Mouse (Mus musculus) stomach, embryonic 15.5 days (tissue): ENCODE results near the gene Arpin. TPM values are rescaled to one million over a fixed set of nuclear protein-coding genes. Genes with fewer than 3 reads are reported as not detected.

Experiments
- ATAC-seq: fragments of 200-750 bp; cut with Nextera tagmentation; 2 replicates; pipeline ENCODE4 v1.8.0; 2017; ENCODE audit warnings: low read depth, moderate number of reproducible peaks, moderate TSS enrichment; ENCODE audit not compliant: insufficient read depth, low FRiP score
- H3K27ac ChIP-seq: fragments of 300-500 bp; sonication (generic); 2 replicates; pipeline ENCODE4 v1.5.1; 2015; ENCODE audit warnings: mild to moderate bottlenecking, inconsistent platforms
- H3K27me3 ChIP-seq: fragments of 300-500 bp; sonication (generic); replicated peaks from 2 replicates; pipeline ENCODE4 v1.6.1; 2015; ENCODE audit warnings: inconsistent platforms
- H3K36me3 ChIP-seq: fragments of 300-500 bp; sonication (generic); 2 replicates; pipeline ENCODE4 v1.6.1; 2015; ENCODE audit warnings: inconsistent platforms
- H3K4me1 ChIP-seq: fragments of 300-500 bp; sonication (generic); 2 replicates; pipeline ENCODE4 v1.6.1; 2015; ENCODE audit warnings: inconsistent platforms
- H3K4me2 ChIP-seq: fragments of 300-500 bp; sonication (generic); 2 replicates; pipeline ENCODE4 v1.6.1; 2015; ENCODE audit warnings: mild to moderate bottlenecking, inconsistent platforms
- H3K4me3 ChIP-seq: fragments of 300-500 bp; sonication (generic); replicated peaks from 2 replicates; pipeline ENCODE4 v1.5.1; 2015; ENCODE audit warnings: inconsistent platforms
- H3K9ac ChIP-seq: fragments of 300-500 bp; sonication (generic); 2 replicates; pipeline ENCODE4 v1.6.1; 2015; ENCODE audit warnings: inconsistent platforms
- H3K9me3 ChIP-seq: fragments of 300-500 bp; sonication (generic); 2 replicates; pipeline ENCODE4 v1.6.1; 2016; ENCODE audit warnings: inconsistent platforms
- WGBS: fragments of 180-500 bp; shearing (Covaris S2); methylation state at CpG from one replicate; pipeline ENCODE4 v1.1.7; 2015; 5-methylcytosine and 5-hydroxymethylcytosine counted together
- polyA plus RNA-seq: library from polyadenylated mRNA; unstranded; fragments of >200 nt; fragmentation: Nextera tagmentation; extraction: Ambion mirVana; gene quantifications from 2 replicates; pipeline ENCODE4 v1.2.1, GENCODE M21; 2015

Arpin gene
- polyA plus RNA-seq = 37.7 and 38.8 TPM in 2 replicates

DNA sequence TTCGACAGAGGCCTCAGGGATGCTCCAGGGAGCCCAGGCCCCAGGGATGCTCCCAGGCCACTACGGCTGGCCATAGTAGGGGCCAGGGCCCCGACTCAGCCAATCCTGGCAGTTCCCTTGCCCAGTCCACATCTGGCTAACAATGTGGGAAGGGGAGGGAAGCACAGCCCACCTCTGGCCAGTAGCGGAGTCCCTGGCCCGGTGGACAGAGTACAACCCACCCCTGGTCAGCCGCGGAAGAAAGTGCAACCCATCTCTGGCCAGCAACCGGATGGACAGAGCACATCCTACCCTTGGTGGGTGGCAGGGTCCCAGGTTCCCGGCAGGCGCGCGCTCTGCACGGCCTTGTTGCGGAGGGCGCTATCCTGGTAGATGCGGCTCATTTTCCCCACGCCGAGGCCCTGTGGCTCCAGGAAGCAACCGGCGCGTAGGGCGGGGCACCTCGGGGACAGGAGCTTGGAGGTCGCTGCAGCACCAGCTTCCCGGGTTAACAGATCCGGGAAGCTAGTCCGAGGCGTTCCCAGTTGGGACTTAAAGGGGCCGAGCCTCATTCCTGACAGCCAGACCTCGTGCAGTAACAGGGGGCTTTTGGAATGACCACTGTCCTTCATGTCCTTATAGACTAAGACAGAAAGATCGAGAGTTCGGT is at the start of gene Arpin:
TSS of gene Arpin (minus strand) at position 498 of the 649 bp plus-strand sequence.
- H3K4me1 ChIP-seq = peaks cover 12% of the 10 kb centered on the region; the same call in 1 of the 2 replicates
- peak within 1 kb of the TSS; percentile 66 for H3K4me3 ChIP-seq
- peak within 1 kb of the TSS; percentile 82 for H3K4me2 ChIP-seq
- H3K9me3 ChIP-seq = no peaks in the 10 kb centered on the region
- peak; percentile 80 for ATAC-seq
- H3K36me3 ChIP-seq = no peaks in the 10 kb centered on the region
- H3K27ac ChIP-seq = peak within 1 kb of the TSS; percentile 69
- no peaks in the 10 kb centered on the region for H3K27me3 ChIP-seq
- WGBS = 2% methylated on average over 32 of the region's 32 CpGs
- H3K9ac ChIP-seq = peak within 1 kb of the TSS; percentile 38; the same call in 1 of the 2 replicates

DNA sequence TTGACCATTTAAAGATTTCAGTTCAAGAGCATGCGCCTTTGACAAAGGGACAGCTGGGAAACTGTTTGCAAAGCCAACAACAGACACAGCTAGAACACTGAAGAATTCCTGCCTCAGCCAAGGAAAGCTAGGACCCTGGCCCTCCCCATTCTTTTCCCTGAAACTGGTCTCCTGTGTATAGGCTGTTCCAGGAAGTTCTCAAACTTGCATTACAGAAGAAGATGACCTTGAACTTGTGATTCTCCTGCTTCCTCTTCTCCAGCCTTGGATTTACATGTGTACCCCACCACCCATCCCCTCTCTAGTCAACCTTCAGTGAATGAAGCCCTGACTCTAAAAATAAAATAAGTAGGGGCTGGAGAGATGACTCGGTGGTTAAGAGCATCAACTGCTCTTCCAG is 40.2 kb upstream of the Arpin start:
- Histone ChIP-seq H3K4me3 (no peak overlapping the region), H3K4me2 (no peak overlapping the region), H3K9me3 (no peaks in the 10 kb centered on the region), H3K36me3 (no peaks in the 10 kb centered on the region), H3K27ac (no peak overlapping the region), H3K9ac (no peak overlapping the region), H3K27me3 (no peaks in the 10 kb centered on the region), H3K4me1 (no peaks in the 10 kb centered on the region)
- WGBS = 90% methylated on average over 2 of the region's 2 CpGs
- no peak for ATAC-seq

DNA sequence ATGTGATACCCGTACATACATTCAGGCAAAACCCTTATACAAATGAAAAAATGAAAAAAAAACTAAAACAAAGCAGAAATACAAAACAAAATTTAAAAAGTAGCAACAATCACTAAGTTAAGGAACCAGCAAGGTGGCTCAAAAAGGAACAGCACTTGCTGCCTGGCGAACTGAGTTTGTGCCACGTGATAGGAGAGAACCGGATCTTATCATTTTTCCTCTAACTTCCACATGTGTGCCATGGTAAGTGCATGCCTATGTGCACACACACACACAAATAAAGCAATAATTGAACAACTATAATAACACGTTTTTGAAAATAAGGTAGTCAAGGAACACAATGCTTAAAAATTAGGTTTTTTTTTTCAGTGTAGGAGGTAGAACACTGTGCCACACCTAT is 37.0 kb upstream of the Arpin start:
- Histone ChIP-seq H3K36me3 (no peaks in the 10 kb centered on the region), H3K9me3 (no peaks in the 10 kb centered on the region), H3K27me3 (no peaks in the 10 kb centered on the region), H3K4me1 (no peaks in the 10 kb centered on the region), H3K4me3 (no peak overlapping the region), H3K4me2 (no peak overlapping the region), H3K9ac (no peak overlapping the region), H3K27ac (no peak overlapping the region)
- ATAC-seq = no peak
- 80% methylated on average over 5 of the region's 5 CpGs for WGBS

DNA sequence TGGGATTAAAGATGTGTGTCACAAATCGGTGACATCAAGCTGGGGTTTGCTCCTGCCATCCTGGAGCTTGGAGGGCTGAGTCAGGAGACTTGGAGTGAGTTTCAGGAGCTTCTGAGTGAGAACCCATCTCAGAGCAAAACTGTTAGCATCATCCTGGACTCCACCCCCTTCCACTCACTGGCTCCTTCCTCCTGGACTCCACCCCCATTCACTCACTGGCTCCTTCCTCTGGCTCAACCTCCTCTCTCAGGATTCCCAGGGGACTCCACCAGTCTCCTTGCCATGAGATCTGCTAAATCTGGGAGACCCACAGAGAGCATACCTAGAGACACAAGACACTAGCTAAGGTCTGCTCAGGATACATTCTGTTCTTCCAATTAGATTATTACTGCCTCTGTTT is 35.2 kb upstream of the Arpin start:
- Histone ChIP-seq H3K9me3 (no peaks in the 10 kb centered on the region), H3K4me3 (no peak overlapping the region), H3K27me3 (no peaks in the 10 kb centered on the region)

DNA sequence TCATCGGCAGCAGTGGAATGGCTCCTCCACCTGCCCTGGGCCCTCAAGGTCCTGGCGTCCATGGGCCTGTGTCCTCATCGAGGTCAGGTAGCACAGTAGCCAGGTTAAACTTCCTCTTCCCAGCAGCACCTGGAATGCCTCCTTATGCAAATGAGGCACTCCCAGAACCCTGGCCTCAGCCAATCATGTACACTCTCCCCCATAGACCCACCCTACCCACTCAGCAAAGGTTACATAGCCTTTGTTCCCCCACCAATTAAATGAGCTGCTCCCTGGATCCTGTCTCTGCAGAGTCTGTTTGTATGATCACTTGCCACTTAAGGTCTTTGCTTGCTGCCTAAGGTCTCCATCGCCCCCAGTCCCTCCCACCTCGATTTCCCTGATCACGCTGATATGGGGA is 33.2 kb upstream of the Arpin start:
- ATAC-seq = no peak
- H3K36me3 ChIP-seq = no peaks in the 10 kb centered on the region
- no peaks in the 10 kb centered on the region for H3K27me3 ChIP-seq
- no peak overlapping the region for H3K4me3 ChIP-seq
- H3K4me1 ChIP-seq = no peaks in the 10 kb centered on the region
- no peak overlapping the region for H3K9ac ChIP-seq
- no peaks in the 10 kb centered on the region for H3K9me3 ChIP-seq
- 79% methylated on average over 6 of the region's 6 CpGs for WGBS
- H3K4me2 ChIP-seq = no peak overlapping the region
- no peak overlapping the region for H3K27ac ChIP-seq

More for the DNA sequence above, 35.2 kb upstream of the Arpin start:
- H3K36me3 ChIP-seq = no peaks in the 10 kb centered on the region
- H3K9ac ChIP-seq = no peak overlapping the region
- WGBS = 75% methylated on average over 1 of the region's 1 CpGs
- ATAC-seq = no peak
- H3K4me2 ChIP-seq = no peak overlapping the region
- H3K27ac ChIP-seq = no peak overlapping the region
- H3K4me1 ChIP-seq = no peaks in the 10 kb centered on the region

DNA sequence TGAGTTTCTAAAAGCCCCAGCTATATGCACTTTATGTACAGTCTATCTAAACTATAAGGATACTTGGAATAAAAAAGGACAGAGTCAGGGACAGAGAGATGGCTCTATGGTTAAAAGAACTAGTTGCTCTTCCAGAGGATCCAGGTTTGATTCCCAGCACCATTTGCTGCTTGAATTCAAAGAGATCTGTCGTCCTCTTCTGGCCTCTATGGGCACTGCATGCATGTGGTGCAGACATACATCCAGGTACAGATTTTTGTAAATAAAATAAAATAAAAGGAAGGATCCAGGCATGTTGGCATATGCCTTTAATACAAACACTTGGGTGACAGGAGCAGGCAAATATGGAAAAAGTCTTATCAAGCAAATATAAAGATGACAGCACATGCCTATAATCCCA is 26.4 kb upstream of the Arpin start:
- Histone ChIP-seq H3K27me3 (no peaks in the 10 kb centered on the region), H3K4me1 (no peaks in the 10 kb centered on the region), H3K4me3 (no peak overlapping the region), H3K9ac (no peak overlapping the region), H3K4me2 (no peak overlapping the region), H3K27ac (no peak overlapping the region), H3K9me3 (no peaks in the 10 kb centered on the region), H3K36me3 (no peaks in the 10 kb centered on the region)
- 56% methylated on average over 1 of the region's 1 CpGs for WGBS
- no peak for ATAC-seq

DNA sequence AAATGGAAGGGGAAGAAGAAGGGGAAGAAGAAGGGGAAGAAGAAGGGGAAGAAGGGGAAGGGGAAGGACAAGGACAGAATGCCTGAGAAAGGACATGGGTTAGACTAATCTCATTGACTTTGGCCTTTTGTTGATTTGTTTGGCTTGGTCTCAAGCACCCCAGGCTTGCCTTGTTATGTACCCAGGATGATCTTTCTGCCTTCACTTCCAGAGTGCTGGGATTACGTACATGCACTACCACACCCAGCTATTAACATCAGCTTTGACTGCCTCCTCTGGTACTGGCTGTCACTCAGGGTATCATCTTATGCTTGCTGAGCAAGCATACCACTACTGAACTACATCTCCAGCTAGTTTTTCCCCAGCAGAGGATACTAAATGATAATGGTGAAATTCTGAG is 21.0 kb upstream of the Arpin start:
- 77% methylated on average over 1 of the region's 1 CpGs for WGBS

DNA sequence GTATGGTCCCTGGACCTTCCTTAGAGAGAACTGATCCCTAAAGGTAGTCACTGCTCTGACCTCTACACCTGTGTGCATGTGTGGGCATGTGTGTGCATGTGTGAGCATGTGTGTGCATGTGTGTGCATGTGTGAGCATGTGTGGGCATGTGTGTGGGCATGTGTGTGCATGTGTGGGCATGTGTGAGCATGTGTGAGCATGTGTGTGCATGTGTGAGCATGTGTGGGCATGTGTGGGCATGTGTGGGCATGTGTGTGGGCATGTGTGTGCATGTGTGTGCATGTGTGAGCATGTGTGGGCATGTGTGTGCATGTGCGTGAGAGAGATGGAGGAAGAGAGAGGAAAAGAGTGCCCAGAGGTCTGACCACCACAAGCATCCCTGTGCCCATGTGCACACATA is 19.7 kb upstream of the Arpin start:
- no peaks in the 10 kb centered on the region for H3K9me3 ChIP-seq
- 100% methylated on average over 1 of the region's 1 CpGs for WGBS
- no peaks in the 10 kb centered on the region for H3K36me3 ChIP-seq
- H3K9ac ChIP-seq = no peak overlapping the region
- ATAC-seq = no peak
- no peak overlapping the region for H3K27ac ChIP-seq
- H3K4me1 ChIP-seq = no peaks in the 10 kb centered on the region
- H3K4me2 ChIP-seq = no peak overlapping the region
- no peak overlapping the region for H3K4me3 ChIP-seq
- no peaks in the 10 kb centered on the region for H3K27me3 ChIP-seq

More for the DNA sequence above, 21.0 kb upstream of the Arpin start:
- Histone ChIP-seq H3K36me3 (no peaks in the 10 kb centered on the region), H3K4me2 (no peak overlapping the region), H3K27ac (no peak overlapping the region), H3K4me1 (no peaks in the 10 kb centered on the region), H3K4me3 (no peak overlapping the region), H3K27me3 (no peaks in the 10 kb centered on the region), H3K9me3 (no peaks in the 10 kb centered on the region), H3K9ac (no peak overlapping the region)
- no peak for ATAC-seq

DNA sequence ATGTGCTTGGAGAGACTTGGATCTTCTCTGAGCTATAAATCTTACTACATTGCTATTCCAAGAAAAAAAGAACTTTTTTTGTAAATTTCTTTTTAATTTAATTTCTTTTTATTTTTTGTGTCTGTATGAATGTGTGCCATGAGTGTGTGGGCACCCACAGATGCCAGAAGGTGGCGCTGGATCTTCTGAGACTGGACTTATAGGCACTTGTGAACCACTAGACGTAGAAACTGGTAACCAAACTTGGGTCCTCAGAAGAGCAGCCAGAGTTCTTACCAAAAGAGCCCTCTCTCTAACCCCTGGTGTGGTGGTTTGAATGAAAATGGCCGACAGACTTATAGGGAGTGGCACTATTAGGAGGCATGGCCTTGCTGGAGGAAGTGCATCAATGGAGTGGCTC is 15.9 kb upstream of the Arpin start:
- 77% methylated on average over 3 of the region's 3 CpGs for WGBS

DNA sequence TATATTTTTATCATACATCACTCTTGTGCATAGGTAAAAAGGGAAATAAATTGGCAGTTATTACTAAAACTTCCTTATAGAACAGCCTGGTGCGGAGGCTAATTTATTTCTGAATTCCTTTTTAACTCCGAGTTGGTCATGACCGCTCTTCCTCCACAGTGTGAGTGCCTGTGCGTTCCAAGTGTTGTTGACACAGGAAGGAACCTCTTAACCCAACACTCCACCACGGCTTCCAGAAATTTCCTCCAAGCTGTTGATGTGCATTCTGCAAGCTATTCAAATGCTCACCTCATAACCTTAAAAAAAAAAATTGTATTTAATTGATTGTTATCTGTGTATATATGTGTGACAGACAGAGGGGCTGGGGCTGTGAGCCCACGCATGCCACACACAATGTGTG is 15.1 kb upstream of the Arpin start:
- no peak for ATAC-seq
- no peaks in the 10 kb centered on the region for H3K27me3 ChIP-seq
- no peaks in the 10 kb centered on the region for H3K36me3 ChIP-seq
- no peaks in the 10 kb centered on the region for H3K9me3 ChIP-seq
- no peak overlapping the region for H3K4me2 ChIP-seq
- no peak overlapping the region for H3K4me3 ChIP-seq
- WGBS = 60% methylated on average over 6 of the region's 6 CpGs
- no peak overlapping the region for H3K9ac ChIP-seq
- no peak overlapping the region for H3K27ac ChIP-seq
- H3K4me1 ChIP-seq = no peaks in the 10 kb centered on the region

More for the DNA sequence above, 15.9 kb upstream of the Arpin start:
- Histone ChIP-seq H3K4me1 (no peaks in the 10 kb centered on the region), H3K4me3 (no peak overlapping the region), H3K4me2 (no peak overlapping the region), H3K27me3 (no peaks in the 10 kb centered on the region), H3K9me3 (no peaks in the 10 kb centered on the region), H3K27ac (no peak overlapping the region), H3K36me3 (no peaks in the 10 kb centered on the region), H3K9ac (no peak overlapping the region)
- ATAC-seq = no peak

DNA sequence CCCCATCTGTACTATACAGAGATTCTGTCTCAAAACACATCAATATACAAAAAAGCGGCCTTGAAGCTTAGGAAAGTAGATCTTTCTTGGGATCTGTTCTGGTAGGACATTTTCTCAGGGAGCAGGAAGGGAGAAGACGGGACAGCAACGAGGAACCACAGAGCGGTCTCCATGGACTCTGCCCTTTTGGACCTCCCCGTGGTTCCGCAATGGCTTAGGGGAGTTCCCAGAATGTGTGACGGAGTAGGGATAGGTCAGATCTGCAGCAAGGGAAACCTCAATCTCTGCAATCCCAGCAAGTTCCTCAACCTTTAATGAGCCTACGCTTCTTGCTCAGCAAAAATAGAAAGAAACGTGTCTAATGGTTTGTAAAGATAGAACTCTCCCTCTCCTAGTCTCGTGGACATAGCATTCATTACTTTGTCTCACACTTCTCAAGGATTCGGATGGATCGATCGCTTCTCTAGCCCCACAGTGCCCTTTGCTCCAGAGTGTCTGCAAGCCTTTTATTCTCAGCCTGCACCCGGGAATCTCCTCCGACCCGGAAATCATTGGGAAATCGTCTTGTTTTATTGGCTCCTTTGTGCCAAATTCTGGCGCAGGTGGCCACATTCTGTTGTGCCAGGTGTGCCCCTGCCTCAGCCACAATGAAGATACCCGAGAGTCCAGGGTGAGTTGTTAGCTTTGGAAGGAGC is 499 bp upstream of the Arpin start:
- H3K9me3 ChIP-seq = no peaks in the 10 kb centered on the region
- H3K4me2 ChIP-seq = peak overlapping the region; percentile 82
- no peaks in the 10 kb centered on the region for H3K27me3 ChIP-seq
- H3K4me1 ChIP-seq = peaks cover 12% of the 10 kb centered on the region; the same call in 1 of the 2 replicates
- 12% methylated on average over 19 of the region's 19 CpGs for WGBS
- peak; percentile 66; the same call in 1 of the 2 replicates for ATAC-seq
- H3K4me3 ChIP-seq = peak overlapping the region; percentile 66
- peak overlapping the region; percentile 38; the same call in 1 of the 2 replicates for H3K9ac ChIP-seq
- H3K36me3 ChIP-seq = no peaks in the 10 kb centered on the region
- H3K27ac ChIP-seq = peak overlapping the region; percentile 69

DNA sequence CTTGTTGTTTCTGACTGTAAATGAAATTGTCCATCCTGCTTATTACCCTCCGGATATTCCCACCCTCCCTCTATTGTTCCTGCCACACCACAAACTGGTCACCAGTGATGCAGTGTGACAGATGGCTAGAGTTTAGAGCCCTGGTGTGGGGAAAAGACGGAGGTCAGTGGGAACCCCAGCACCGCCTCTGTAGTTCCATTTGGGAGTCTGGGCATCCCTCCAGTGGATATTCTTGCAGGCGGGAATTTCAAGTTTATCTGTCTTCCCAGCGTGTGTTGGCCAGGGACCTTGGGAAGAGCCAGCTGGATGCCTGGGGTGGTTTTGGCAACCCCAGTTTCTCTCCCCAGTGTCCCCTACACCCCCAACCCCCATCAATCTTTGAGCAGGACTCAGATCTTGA is 698 bp downstream of the Arpin start:
- WGBS = 41% methylated on average over 5 of the region's 5 CpGs

More for the DNA sequence above, 698 bp downstream of the Arpin start:
- Histone ChIP-seq H3K4me1 (peaks cover 12% of the 10 kb centered on the region; the same call in 1 of the 2 replicates), H3K9me3 (no peaks in the 10 kb centered on the region), H3K36me3 (no peaks in the 10 kb centered on the region), H3K27me3 (no peaks in the 10 kb centered on the region), H3K4me3 (peak overlapping the region; percentile 66), H3K9ac (peak overlapping the region; percentile 38; the same call in 1 of the 2 replicates), H3K27ac (peak overlapping the region; percentile 69; the same call in 1 of the 2 replicates), H3K4me2 (peak overlapping the region; percentile 82)
- ATAC-seq = no peak
